In genomic region chr9:96436901-96437804, GRCm38 (mm10) we compare ENCODE assay signal across 8 mouse cellular contexts. TPM values are rescaled to one million over a fixed set of nuclear protein-coding genes. Genes with fewer than 3 reads are reported as not detected.
DNase-seq lines count a peak whose midpoint lies in the region; ATAC-seq and TF ChIP-seq lines count a peak whose summit lies in the region.

No protein-coding gene starts in this region.

- no peak for DNase-seq in heart, adult 2 months
- no peak for DNase-seq in heart, adult 8-10 months (ENCODE audit: low spot score)
- no peak for DNase-seq in ES-E14 (ENCODE audit: low read depth, low spot score)
- DNase-seq in embryonic facial prominence, embryonic 14.5 days (ENCODE audit: low spot score): peak; percentile 52
- peak; percentile 62 for DNase-seq in hindbrain, postnatal 0 days (ENCODE audit: low spot score)
- DNase-seq in thymus, adult 2 months: peak; percentile 40
- DNase-seq in right cerebral cortex, adult 18-20 months: no peak

- TF ChIP-seq CTCF in heart, adult 2 months (IDR thresholded peaks at IDR 0.05): no peak
- no peak for TF ChIP-seq CTCF in hindbrain, postnatal 0 days (IDR thresholded peaks at IDR 0.05; ENCODE audit: low read depth)
- no peak for TF ChIP-seq CTCF in thymus, adult 2 months (IDR thresholded peaks at IDR 0.05; ENCODE audit: borderline replicate concordance, control insufficient read depth, extremely low read depth, insufficient read depth, low read length, poor library complexity)

- peak overlapping the region; percentile 62 for H3K4me3 ChIP-seq in heart, adult 2 months
- H3K4me3 ChIP-seq in ES-E14 (ENCODE audit: insufficient read depth in 1 of 2, low read depth in 1 of 2, low read length in 2 of 2, poor library complexity in 1 of 2, severe bottlenecking in 1 of 2): peak overlapping the region; percentile 3 to 48; a peak in 3 of 4 replicates
- peak overlapping the region; percentile 42 for H3K4me3 ChIP-seq in embryonic facial prominence, embryonic 14.5 days (ENCODE audit: low read depth, low read length)
- peak overlapping the region; percentile 37 for H3K4me3 ChIP-seq in hindbrain, postnatal 0 days (ENCODE audit: low read length)
- peak overlapping the region; percentile 38 for H3K4me3 ChIP-seq in liver, embryonic 16.5 days (ENCODE audit: low read depth, low read length)
- H3K4me3 ChIP-seq in thymus, adult 2 months (ENCODE audit: control insufficient read depth, insufficient read depth, low read length): peak overlapping the region; percentile 95

- no peaks in the 10 kb centered on the region for H3K36me3 ChIP-seq in heart, adult 2 months (ENCODE audit: control insufficient read depth, insufficient read depth, low read length)
- no peaks in the 10 kb centered on the region for H3K36me3 ChIP-seq in ES-E14 (ENCODE audit: control insufficient read depth, insufficient read depth, low read length, poor library complexity, severe bottlenecking)
- H3K36me3 ChIP-seq in embryonic facial prominence, embryonic 14.5 days (ENCODE audit: control insufficient read depth, insufficient read depth, low read length): no peaks in the 10 kb centered on the region
- H3K36me3 ChIP-seq in hindbrain, postnatal 0 days (ENCODE audit: insufficient read depth, low read length): no peaks in the 10 kb centered on the region
- H3K36me3 ChIP-seq in liver, embryonic 16.5 days (ENCODE audit: control insufficient read depth, insufficient read depth): no peaks in the 10 kb centered on the region
- no peaks in the 10 kb centered on the region for H3K36me3 ChIP-seq in thymus, adult 2 months (ENCODE audit: control insufficient read depth, insufficient read depth, low read length)

- no peaks in the 10 kb centered on the region for H3K79me2 ChIP-seq in heart, adult 2 months (replicated peaks; ENCODE audit: control insufficient read depth, insufficient read depth, low read length)

- peak overlapping the region; percentile 81 for H3K27ac ChIP-seq in heart, adult 2 months
- no peak overlapping the region for H3K27ac ChIP-seq in ES-E14 (ENCODE audit: insufficient read depth, low read depth, low read length, poor library complexity, severe bottlenecking)
- H3K27ac ChIP-seq in embryonic facial prominence, embryonic 14.5 days (replicated peaks; ENCODE audit: low read depth, low read length): peak overlapping the region; percentile 79
- peak overlapping the region; percentile 79 for H3K27ac ChIP-seq in hindbrain, postnatal 0 days
- peak overlapping the region; percentile 64 for H3K27ac ChIP-seq in liver, embryonic 16.5 days (ENCODE audit: low read length)
- H3K27ac ChIP-seq in thymus, adult 2 months (ENCODE audit: control insufficient read depth, insufficient read depth, low read length): peak overlapping the region; percentile 88

- intact Hi-C loops in heart, adult 2 months (cut with DNase I): loop anchor here (5.0 kb wide), 2 partner anchors 40 to 85 kb away; no protein-coding TSS in a partner anchor

- TF ChIP-seq EP300 in heart, adult 2 months (IDR thresholded peaks at IDR 0.05; ENCODE audit: insufficient read depth, low read depth, low read length): no peak

- in situ Hi-C loops in ES-E14 (cut with MboI; ENCODE audit: low sequenced_read_pairs in 2 of 2, unreplicated experiment in 2 of 2): no loop called here

- H3K4me2 ChIP-seq in embryonic facial prominence, embryonic 14.5 days (ENCODE audit: low read depth, low read length): peak overlapping the region; percentile 76
- H3K4me2 ChIP-seq in hindbrain, postnatal 0 days (ENCODE audit: low read depth, low read length): peak overlapping the region; percentile 74
- H3K4me2 ChIP-seq in liver, embryonic 16.5 days (ENCODE audit: low read depth, low read length): peak overlapping the region; percentile 34

- WGBS in heart, adult 2 months: 18% methylated on average over 28 of the region's 28 CpGs
- WGBS in embryonic facial prominence, embryonic 14.5 days: 18% methylated on average over 28 of the region's 28 CpGs
- WGBS in hindbrain, postnatal 0 days: 6% methylated on average over 28 of the region's 28 CpGs
- WGBS in liver, embryonic 16.5 days (ENCODE audit: insufficient replicate concordance): 24% methylated on average over 28 of the region's 28 CpGs
- 14% methylated on average over 28 of the region's 28 CpGs for WGBS in thymus, adult 2 months

- no peak for TF ChIP-seq POLR2A in heart, adult 2 months (IDR thresholded peaks at IDR 0.05; ENCODE audit: insufficient read depth, low read depth, low read length)
- TF ChIP-seq POLR2A in thymus, adult 2 months (IDR thresholded peaks at IDR 0.05; ENCODE audit: control insufficient read depth, extremely low read depth, insufficient read depth, low read length, poor library complexity): 0 out of 2 replicates have a peak, but pooled peaks have one; percentile 20

- peaks cover 8% of the 10 kb centered on the region for H3K4me1 ChIP-seq in heart, adult 2 months (ENCODE audit: control insufficient read depth, insufficient read depth, low read length)
- H3K4me1 ChIP-seq in ES-E14 (ENCODE audit: control insufficient read depth in 2 of 2, insufficient read depth in 2 of 2, low read length in 2 of 2, poor library complexity in 1 of 2): peaks cover 6 to 24% of the 10 kb centered on the region in 2 experiments; a peak in 3 of 4 replicates
- H3K4me1 ChIP-seq in embryonic facial prominence, embryonic 14.5 days (ENCODE audit: control insufficient read depth, insufficient read depth, low read length): peaks cover 18% of the 10 kb centered on the region
- H3K4me1 ChIP-seq in hindbrain, postnatal 0 days (ENCODE audit: insufficient read depth, low read length): peaks cover 12% of the 10 kb centered on the region
- H3K4me1 ChIP-seq in liver, embryonic 16.5 days (ENCODE audit: control insufficient read depth, low read depth, low read length): peaks cover 8% of the 10 kb centered on the region
- peaks cover 43% of the 10 kb centered on the region for H3K4me1 ChIP-seq in thymus, adult 2 months (replicated peaks; ENCODE audit: control insufficient read depth, insufficient read depth, low read length)

- ATAC-seq in embryonic facial prominence, embryonic 14.5 days (ENCODE audit: low read depth): no peak
- peak; percentile 67 for ATAC-seq in hindbrain, postnatal 0 days
- no peak for ATAC-seq in liver, embryonic 16.5 days (ENCODE audit: low read depth)

- no peaks in the 10 kb centered on the region for H3K27me3 ChIP-seq in heart, adult 2 months (ENCODE audit: control insufficient read depth, insufficient read depth, low read length)
- no peaks in the 10 kb centered on the region for H3K27me3 ChIP-seq in embryonic facial prominence, embryonic 14.5 days (replicated peaks; ENCODE audit: control insufficient read depth, insufficient read depth, low read length)
- no peaks in the 10 kb centered on the region for H3K27me3 ChIP-seq in hindbrain, postnatal 0 days (ENCODE audit: insufficient read depth, low read length)
- peaks cover 34% of the 10 kb centered on the region for H3K27me3 ChIP-seq in liver, embryonic 16.5 days (ENCODE audit: control insufficient read depth, insufficient read depth, low read depth, low read length)
- no peaks in the 10 kb centered on the region for H3K27me3 ChIP-seq in thymus, adult 2 months (ENCODE audit: control insufficient read depth, insufficient read depth, low read length)

- H3K9ac ChIP-seq in heart, adult 2 months (ENCODE audit: low read depth, low read length): peak overlapping the region; percentile 74
- no peak overlapping the region for H3K9ac ChIP-seq in ES-E14 (ENCODE audit: insufficient read depth, low read depth, low read length, poor library complexity, severe bottlenecking)
- H3K9ac ChIP-seq in embryonic facial prominence, embryonic 14.5 days (ENCODE audit: low read depth, low read length): peak overlapping the region; percentile 66
- peak overlapping the region; percentile 53 for H3K9ac ChIP-seq in hindbrain, postnatal 0 days (replicated peaks; ENCODE audit: low read length)
- peak overlapping the region; percentile 18; the same call in 1 of the 2 replicates for H3K9ac ChIP-seq in liver, embryonic 16.5 days (ENCODE audit: low read depth, low read length)

- no peaks in the 10 kb centered on the region for H3K9me3 ChIP-seq in ES-E14 (ENCODE audit: control insufficient read depth, insufficient read depth, low read depth, low read length)
- no peaks in the 10 kb centered on the region for H3K9me3 ChIP-seq in embryonic facial prominence, embryonic 14.5 days (ENCODE audit: control insufficient read depth, low read length)
- H3K9me3 ChIP-seq in hindbrain, postnatal 0 days (ENCODE audit: low read length): no peaks in the 10 kb centered on the region
- no peaks in the 10 kb centered on the region for H3K9me3 ChIP-seq in liver, embryonic 16.5 days (replicated peaks; ENCODE audit: control insufficient read depth, low read length)

TF ChIP-seq in ES-E14, 5 proteins besides CTCF, POLR2A, EP300 and RAD21:
- TF ChIP-seq ZC3H11A (IDR thresholded peaks at IDR 0.05; ENCODE audit: borderline replicate concordance, low read depth, low read length): no peak
- no peak for TF ChIP-seq CHD2 (IDR thresholded peaks at IDR 0.05; ENCODE audit: low read depth, low read length)
- TF ChIP-seq HCFC1 (IDR thresholded peaks at IDR 0.05; ENCODE audit: borderline replicate concordance, insufficient read depth, low read length): no peak

RNA-seq across cellular contexts. Expression of gene Rnf7, which starts 41.3 kb away (rescaled TPM):
- 10 to 100 TPM; 75.8 to 84.5 TPM for total RNA-seq in heart, adult 2 months (2021)
- polyA plus RNA-seq in heart, adult 2 months (2012; rRNA removed): 195 and 197 TPM in 2 replicates
- 10 to 100 TPM; 76.4 to 83.2 (median 81.2) TPM for total RNA-seq in heart, adult 8-10 months (2022)
- total RNA-seq in ES-E14 (2012; rRNA removed): 152 and 198 TPM in 2 replicates
- 273 and 278 TPM in 2 replicates for polyA plus RNA-seq in embryonic facial prominence, embryonic 14.5 days (2014; fragmentation: Nextera tagmentation; extraction: Ambion mirVana)
- 273 and 312 TPM in 2 replicates for total RNA-seq in hindbrain, postnatal 0 days (2014; rRNA removed)
- polyA plus RNA-seq in hindbrain, postnatal 0 days (2015; fragmentation: Nextera tagmentation; extraction: Ambion mirVana): 231 and 241 TPM in 2 replicates
- 52.9 and 57.1 TPM in 2 replicates for polyA plus RNA-seq in liver, embryonic 16.5 days (2015; fragmentation: Nextera tagmentation; extraction: Ambion mirVana)
- polyA plus RNA-seq in thymus, adult 2 months (2012; rRNA removed): 157 and 160 TPM in 2 replicates

Comparison
In these comparisons a context has a peak if more than half of its experiments do, and no peak if none do; other contexts are left out.
1. DNase-seq: peak in embryonic facial prominence, embryonic 14.5 days (single experiment), hindbrain, postnatal 0 days (single experiment) and thymus, adult 2 months (single experiment); none in heart, adult 2 months (0 of 2), heart, adult 8-10 months (single experiment), ES-E14 (single experiment) and right cerebral cortex, adult 18-20 months (single experiment).
2. H3K4me3 ChIP-seq: peak in every context shown above with its lines; median percentile 95 in thymus, adult 2 months; 62 in heart, adult 2 months; 42 in embryonic facial prominence, embryonic 14.5 days; 38 in liver, embryonic 16.5 days; 37 in hindbrain, postnatal 0 days; 26 in ES-E14.
3. Peak in every context shown above with its lines, with median percentiles within 50 percentile points of each other: H3K4me2 ChIP-seq.